Mouse (Mus musculus) testis, postnatal 10 days (tissue): ENCODE results near the gene L3mbtl4.

Source experiments
- DNase-seq: peaks from one replicate; pipeline ENCODE4 v3.0.0; 2021; ENCODE audit warnings: low spot score

L3mbtl4 gene

GRCm38 (mm10) chr17:68642521-68643088, 369.0 kb downstream of the L3mbtl4 start:
- no peak for DNase-seq

GRCm38 (mm10) chr17:68666528-68666927, 392.9 kb downstream of the L3mbtl4 start:
- DNase-seq = no peak

GRCm38 (mm10) chr17:68672088-68672504, 398.5 kb downstream of the L3mbtl4 start:
- no peak for DNase-seq

GRCm38 (mm10) chr17:68710701-68711100, 437.1 kb downstream of the L3mbtl4 start:
- no peak for DNase-seq

- no peak for DNase-seq
Measured at GRCm38 (mm10) chr17:68711350-68711749, 437.8 kb downstream of the L3mbtl4 start.

GRCm38 (mm10) chr17:68748296-68748695, 474.7 kb downstream of the L3mbtl4 start:
- DNase-seq = no peak

- DNase-seq = no peak
Measured at GRCm38 (mm10) chr17:68750513-68750912, 476.9 kb downstream of the L3mbtl4 start.

- no peak for DNase-seq
Measured at GRCm38 (mm10) chr17:68753112-68753511, 479.5 kb downstream of the L3mbtl4 start.

- no peak for DNase-seq
Measured at GRCm38 (mm10) chr17:68754789-68755188, 481.2 kb downstream of the L3mbtl4 start.

GRCm38 (mm10) chr17:68758428-68758827, 484.8 kb downstream of the L3mbtl4 start:
- no peak for DNase-seq

GRCm38 (mm10) chr17:68758936-68759335, 485.3 kb downstream of the L3mbtl4 start:
- no peak for DNase-seq

GRCm38 (mm10) chr17:68759978-68760377, 486.4 kb downstream of the L3mbtl4 start:
- DNase-seq = no peak

GRCm38 (mm10) chr17:68764329-68764880, 490.8 kb downstream of the L3mbtl4 start:
- no peak for DNase-seq

- no peak for DNase-seq
Measured at GRCm38 (mm10) chr17:68769561-68769960, 496.0 kb downstream of the L3mbtl4 start.

GRCm38 (mm10) chr17:68771046-68771750, 497.6 kb downstream of the L3mbtl4 start:
- DNase-seq = no peak

- no peak for DNase-seq
Measured at GRCm38 (mm10) chr17:68793741-68794140, 520.1 kb downstream of the L3mbtl4 start.

GRCm38 (mm10) chr17:68826323-68826722, 552.7 kb downstream of the L3mbtl4 start, which contains the start of gene Tmem200c:
Gene Tmem200c (plus strand): TSS chr17:68826623.
- DNase-seq = no peak
